Mouse (Mus musculus): ENCODE results near the gene Cdc42.
A peak's percentile ranks its signal among the peaks of the same experiment; 100 is the strongest.

Cdc42 gene

DNA sequence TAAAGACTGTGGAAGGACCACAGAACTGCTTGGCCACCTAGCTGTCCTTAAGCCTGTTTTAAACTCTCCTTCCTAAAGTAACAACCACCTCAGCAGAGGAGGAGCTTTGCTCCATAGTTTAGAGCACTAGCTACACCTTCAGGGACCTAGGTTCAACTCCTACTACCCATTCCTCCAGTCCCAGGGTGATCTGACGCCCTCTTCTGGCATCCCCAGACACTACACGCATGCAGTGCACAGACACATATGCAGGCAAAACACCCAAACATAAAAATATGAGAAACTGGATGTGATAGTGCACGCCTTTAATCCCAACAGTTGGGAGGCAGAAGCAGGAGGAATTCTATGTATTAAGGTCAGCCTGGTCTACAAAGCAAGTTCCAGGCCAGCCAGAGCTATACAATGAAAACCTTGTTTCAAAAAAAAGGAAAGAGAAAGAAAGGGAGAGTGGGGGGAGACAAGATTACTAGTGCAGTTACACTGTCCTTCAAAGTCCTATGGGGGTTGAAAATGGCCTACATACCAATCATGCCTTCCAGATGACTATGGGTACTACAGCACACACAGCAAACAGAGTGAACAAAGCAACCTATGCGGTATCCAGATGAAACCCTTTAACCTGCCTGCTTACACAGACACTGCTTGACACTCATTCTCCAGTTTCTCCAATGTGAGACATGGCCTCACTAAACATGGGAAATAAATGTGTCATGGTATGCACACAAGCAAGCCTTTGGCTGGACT, 41.3 kb downstream of the Cdc42 start:
- DNase-seq (ENCODE audit: low read depth): no peak

DNA sequence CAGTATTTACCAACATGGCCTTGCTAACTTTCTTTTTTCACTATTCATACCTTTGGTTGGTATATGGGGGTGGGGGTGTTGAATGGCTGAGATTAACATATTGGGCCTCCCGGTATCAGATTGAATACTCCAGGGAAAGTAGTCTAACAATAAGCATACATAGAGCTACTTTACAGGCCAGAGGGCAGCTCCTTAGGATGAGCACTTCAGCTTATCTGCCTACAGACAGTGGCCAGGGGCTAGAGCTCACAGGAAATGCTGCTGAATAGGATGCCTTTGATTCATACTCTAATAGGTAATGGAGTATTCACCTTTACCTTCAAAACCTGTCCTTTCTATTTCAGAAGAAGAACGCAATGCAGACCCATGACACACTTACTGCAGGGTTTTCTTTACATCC, 42.5 kb downstream of the Cdc42 start:
- DNase-seq (ENCODE audit: low read depth): no peak

DNA sequence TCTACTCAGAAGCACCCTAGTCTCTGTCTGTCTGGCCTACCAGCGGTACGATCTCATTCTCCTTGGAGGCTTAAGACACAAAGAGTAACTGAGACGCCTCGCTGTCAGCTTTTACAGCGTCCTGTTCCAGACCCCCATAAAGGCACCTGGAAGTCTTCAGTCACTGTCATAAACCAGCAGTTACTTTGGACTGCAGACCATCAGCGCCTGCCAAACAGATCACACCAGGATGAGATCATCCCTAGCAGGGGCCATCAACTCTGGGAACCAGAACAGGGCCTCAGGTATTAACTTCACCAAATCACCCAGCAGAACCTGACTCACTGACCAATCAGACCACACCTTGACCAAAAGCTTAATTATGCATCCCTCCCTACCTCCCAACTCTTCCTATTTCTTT, 43.0 kb downstream of the Cdc42 start:
- DNase-seq (ENCODE audit: low read depth): no peak

DNA sequence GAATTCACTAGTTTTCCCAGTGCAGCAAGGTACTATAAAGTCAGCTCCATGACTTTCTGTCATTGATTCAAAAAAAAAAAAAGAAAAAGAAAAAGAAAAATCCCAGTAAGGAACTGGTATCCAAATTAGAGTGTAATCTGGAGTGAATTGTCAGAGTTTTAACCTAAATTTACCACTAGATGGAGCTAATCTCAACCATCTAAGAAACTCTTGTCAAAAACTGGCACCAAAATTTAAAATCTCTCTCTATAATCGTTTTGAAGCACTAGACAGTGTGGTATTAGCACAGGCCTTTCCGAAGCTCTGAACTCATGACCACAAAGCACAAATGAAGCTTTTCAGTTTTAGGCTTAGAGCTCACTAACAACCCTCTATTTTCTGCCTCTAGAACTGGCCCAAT, 44.0 kb downstream of the Cdc42 start:
- peak; percentile 71 for DNase-seq (ENCODE audit: low read depth)

DNA sequence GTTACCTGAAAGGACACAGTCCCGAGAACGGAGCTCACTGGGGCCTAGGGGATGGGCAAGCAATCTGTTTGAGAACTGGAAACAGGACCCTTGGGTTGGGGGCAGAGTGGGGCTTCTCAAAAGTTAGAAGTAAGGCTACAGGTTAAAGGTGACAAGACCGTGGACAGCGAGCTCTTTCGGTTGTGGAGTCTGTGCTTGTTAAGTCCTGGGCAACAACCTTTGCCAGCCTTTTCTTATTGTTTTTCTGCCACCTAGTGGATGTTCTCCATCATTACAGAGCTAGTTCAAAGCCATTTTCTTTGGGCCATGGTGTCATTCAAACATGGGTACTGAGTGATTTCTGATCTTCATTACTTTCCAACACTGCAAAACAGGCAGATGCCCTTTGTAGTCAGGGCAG, 49.1 kb downstream of the Cdc42 start:
- DNase-seq (ENCODE audit: low read depth): peak; percentile 67

DNA sequence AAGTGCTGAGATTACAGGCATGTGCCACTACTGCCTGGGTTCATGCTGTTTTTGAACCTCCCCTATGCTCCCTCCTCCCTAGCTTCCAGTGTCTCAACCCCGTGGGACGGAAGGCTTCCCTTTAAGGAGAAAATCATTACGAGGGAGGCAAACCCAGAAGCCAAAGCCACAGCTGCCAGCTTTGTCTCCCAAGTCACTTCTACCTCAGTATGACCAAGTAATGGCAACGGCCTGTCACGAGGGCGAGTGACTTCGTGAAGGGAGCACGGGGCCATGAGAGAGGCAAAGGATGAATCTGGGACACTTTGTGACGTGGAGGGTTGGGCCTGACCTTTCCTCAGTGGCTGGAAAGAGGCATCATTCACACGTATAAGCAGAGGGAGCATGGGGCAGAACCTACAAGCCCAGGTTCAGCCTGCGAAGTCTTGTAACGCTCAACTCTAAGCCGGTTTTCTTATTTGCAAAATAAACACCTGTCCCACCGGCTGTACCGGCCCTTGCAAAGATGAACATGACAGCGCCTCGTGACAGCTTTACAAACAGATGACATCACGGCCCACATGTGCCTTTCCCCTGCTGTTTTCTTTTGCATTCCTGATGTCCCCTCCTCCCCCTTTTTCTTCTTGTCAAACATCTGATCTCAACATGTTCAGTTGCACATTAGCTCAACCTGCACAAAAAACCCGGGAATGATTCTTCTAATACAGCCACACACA, 50.4 kb downstream of the Cdc42 start:
- no peak for DNase-seq (ENCODE audit: low read depth)

DNA sequence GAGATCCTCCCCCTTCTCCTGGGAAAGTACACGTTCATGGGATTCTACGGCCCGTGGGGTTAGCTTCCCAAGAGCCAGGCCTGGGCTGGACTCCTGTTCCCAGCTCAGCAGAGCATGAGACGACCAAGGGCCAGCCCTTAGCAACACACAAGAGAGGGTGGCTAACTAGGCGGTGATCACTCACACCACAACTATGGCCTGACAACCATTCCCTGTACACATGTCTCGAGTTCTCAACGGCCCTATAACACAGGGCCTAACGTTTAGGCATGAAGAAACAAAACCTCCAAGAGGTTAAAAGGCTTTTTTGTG, 51.0 kb downstream of the Cdc42 start:
- no peak for DNase-seq (ENCODE audit: low read depth)

DNA sequence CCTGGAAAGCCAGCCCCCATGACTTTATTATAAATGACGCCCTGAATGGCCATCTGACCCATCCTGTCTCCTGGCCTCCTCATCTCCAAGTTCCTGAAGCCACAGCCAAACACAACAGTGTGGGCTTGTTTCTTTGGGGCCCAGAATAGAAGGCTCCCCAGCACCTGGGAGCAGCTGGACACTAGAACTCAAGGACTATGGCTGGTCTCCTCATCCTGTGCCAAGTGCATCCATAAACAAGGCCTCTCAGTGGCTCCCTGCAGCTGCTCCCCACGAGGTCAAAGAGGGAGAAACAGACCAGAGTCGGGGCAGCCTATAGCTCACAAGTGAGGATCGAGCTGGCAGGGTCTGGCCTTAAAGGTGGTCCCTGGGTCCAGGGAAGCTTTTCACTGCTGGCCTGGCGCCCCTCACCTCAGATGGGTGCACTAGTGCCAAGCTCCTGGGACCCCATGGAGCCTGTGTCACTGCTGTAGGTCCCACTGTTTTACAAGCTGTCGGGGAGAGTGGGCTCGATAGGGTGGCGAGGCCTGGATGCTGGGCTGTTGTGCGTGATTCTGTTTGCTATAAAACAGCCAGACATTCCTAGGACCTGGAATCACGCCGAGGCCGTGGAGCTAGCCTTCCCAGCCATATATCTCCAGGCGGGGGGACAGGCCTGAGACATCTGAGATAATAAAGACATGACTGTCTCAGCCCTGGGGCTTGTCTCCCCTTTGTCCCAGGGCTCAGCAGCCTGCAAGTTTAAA, 51.5 kb downstream of the Cdc42 start:
- no peak for DNase-seq (ENCODE audit: low read depth)

DNA sequence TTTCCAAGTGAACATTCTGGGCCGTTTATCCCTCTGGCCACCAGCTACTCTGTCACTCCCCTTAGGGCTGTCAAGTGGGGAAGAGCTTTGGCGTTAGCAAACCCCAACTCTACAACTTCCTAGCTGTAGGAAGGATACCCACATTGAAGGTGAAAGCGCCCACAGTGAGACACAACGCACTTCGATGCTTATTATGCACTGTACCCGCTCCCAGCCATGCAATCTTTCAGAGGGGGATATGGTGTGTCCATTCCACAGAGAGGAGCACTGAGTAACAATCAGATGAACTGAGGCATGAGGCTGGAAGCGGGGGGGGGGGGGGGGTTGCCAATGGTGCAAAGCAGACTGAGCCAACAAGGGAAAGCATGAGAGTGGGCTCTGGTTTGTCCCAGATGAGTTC, 52.5 kb downstream of the Cdc42 start:
- DNase-seq (ENCODE audit: low read depth): no peak

DNA sequence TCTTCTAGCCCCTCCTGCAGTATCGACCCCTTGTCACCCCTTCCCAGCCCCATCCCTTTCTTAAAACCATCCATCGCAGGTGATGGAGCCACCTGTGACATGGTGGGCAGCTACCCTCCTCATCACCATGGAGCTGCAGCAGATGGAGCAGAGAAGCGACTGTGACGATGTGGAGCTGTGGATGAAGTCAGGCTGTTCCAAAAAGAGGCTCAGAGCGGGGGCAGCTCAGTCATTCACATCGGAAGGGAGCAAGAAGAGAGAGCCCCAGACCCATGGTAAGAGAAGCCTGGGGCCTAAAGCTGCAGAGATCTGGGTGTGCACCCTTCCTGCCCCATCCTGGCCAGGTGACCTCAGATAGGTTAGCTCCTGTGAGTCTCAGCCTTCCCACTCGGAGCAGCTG, 53.4 kb downstream of the Cdc42 start:
- DNase-seq (ENCODE audit: low read depth): no peak

DNA sequence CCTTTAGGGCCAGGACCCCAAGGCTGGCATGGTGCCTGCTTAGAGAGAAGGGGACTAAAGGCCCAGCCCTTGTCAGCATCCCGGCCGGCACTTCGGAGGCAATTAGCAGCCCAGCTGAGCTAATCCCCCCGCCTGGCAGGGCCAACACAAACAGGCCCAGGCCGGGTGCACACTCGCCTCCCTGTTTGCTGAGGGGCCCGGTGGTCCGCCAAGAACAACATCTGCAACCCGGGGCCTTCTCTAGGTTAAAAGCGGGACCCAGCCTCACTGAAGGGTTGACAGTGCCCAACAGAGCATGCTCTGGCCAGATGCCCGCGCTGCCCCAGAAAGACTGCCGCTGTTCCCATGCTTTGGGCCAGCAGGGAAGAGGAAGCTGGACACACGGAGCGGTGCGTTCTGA, 55.9 kb downstream of the Cdc42 start:
- no peak for DNase-seq (ENCODE audit: low read depth)

DNA sequence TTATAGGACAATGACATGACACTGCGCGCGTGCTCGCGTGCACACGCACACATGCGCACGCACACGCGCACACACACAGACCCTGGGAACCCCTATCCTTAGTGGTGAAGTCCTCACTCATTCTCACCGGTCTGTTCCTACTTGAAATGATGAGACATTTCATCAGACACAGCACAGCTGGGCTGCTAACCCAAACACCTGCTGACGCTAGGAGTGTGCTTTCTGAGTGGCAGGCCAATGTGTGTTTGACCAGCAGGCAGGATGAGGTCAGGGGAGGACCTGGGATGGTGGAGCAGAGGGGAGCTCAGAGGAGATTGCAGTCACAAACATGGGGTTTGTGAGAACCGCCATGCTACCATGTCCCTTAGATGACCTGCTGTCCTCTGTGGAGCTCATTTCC, 57.3 kb downstream of the Cdc42 start:
- no peak for DNase-seq (ENCODE audit: low read depth)

DNA sequence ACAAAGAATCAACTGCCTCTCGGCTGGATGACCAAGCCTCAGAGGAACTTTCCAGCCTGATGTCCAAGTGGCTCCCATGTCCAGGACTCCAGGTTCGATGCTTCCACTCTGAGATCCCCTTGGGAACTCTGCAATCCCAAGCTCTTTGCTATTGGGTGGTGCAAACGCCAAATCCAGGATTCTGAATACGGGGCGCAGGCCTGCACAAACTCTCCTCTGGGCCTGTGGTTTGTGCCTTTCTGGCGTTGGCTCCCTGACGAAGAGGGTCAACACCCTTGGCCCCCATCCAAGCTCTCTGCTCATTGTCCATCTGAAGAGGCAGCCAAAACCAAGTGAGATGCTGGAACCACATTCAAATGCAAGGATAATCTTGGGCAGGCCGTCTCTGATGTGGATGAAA, 59.1 kb downstream of the Cdc42 start:
- DNase-seq (ENCODE audit: low read depth): no peak

DNA sequence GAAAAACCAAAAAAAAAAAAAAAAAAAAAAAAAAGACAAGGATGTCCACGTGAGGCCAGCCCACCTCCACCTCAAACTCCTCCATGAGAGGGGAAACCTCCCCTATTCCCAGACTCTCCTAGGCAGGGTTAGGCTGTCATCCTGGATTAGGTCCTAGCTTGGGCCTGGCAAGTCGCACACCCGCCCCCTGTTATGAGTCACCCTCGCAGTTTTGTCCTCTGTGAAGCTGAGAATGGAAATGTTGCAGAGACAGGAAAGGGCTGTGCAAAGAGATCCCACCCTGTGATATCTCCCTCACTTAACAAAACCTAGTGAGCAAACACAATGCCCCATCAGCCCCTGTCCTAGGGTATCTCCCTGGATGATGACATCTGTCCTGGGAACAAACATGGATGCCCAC, 59.9 kb downstream of the Cdc42 start:
- peak; percentile 54 for DNase-seq (ENCODE audit: low read depth)

DNA sequence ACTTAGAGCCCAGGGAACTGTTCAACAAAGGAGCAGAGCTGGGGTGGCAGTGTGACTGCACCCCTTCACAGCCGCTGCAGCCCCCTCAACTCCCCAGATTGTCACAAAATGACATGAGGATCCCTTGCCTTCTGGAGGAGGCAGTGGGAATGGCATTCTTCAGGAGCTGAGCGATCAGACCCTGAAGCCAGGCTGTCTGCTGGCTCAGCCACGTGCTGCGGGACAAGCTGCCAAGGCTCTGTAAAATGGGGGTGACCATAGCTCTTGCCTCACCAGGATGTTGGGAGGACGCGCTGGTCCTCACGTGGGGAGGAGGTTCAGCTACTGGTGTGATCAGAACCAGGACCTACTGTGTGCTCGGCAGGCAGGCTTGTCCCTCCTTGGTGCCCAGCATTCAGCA, 62.6 kb downstream of the Cdc42 start:
- DNase-seq (ENCODE audit: low read depth): no peak

DNA sequence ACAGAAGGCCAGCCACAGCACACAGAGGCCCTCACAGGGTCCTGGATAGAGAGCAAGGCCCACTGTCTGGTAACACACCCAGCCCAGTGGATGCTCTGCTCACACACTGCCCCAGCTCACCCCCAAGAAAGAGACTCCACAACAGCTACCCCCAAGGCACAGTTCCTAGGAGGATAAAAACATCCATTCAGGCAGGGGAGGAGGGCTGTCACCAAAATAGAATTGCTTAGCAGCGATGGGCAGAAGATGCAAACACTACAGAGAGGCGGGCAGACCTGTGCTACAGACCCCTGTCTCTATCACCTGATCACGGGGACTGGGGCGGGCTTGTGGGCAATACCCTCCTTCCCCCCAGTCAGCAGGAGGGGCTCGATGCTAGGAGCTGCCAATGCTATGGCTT, 63.0 kb downstream of the Cdc42 start:
- DNase-seq (ENCODE audit: low read depth): no peak

DNA sequence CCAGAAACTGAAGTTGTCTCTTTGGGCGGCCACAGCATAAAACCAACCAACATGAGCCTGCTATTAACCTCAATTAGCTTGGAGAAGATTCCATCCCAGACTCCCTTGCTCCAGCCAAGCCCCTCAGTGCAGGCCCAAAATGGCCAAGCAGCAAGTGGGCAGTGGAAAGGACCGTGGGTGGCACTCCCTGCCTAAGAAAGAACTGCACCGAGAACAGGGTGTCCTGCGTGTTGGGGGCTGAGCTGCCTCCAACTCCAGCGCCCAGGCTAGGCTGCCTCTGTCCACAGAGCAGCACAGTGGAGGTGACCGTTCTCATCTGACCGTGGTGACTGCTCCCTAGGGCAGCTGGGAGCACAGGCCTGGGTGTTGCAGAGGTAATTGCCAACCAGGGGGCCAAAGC, 63.5 kb downstream of the Cdc42 start:
- no peak for DNase-seq (ENCODE audit: low read depth)

DNA sequence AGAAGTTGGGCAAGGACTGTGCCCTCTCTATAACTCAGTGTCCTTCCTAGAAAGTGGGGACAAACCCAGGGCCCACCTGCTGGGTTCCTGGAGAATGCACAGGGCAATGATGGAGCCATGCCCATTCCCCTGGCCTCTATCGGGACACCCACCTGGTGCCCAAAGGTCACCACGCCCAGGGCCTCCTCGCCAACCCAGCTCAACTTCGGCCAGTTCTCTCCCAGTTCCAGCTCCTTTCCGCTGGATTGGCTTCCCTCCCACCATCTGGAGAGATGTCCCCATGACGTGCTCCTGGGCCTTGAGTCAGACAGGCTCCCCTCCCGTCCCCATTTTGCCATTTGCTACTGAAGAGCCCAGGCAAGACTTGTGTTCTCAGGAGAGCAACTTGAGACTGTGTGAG, 64.9 kb downstream of the Cdc42 start:
- no peak for DNase-seq (ENCODE audit: low read depth)

DNA sequence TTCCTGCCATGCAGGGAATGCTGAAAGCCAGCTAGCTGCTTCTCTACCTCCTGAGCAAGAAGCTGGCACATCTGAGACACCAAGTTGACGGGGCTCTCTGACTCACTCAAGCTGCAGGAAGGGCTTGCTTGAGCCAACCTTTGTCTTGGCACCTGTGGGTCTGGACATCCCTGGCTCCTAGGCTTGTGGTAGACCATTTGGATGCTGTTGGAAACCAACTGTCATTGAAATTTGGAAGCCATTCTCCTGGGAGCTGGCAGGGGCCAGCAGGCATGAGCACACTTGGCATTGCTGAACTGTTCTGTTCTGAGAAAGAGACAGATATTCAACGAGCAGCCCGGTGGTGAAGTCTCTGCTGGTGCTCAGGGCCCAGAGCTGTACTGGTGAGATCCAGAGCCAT, 67.3 kb downstream of the Cdc42 start:
- no peak for DNase-seq (ENCODE audit: low read depth)

DNA sequence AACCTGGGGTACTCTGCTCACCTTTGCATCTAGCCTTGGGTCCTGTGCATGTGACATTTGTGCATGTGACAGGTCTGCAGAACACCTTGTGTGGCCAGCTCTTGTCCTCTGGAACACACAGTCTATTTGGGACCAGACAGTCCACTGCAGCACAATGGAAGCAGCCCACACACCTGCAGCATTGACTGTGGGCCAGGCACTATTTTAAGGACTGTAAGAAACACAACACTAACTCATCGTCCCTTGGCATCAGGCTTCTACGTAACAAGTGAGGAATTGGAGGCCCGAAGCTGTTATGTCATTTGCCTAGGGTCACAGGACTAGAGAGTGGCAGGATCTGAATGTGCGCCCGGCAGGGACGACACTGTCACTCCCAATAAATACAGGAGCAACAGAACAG, 67.8 kb downstream of the Cdc42 start:
- no peak for DNase-seq (ENCODE audit: low read depth)

DNA sequence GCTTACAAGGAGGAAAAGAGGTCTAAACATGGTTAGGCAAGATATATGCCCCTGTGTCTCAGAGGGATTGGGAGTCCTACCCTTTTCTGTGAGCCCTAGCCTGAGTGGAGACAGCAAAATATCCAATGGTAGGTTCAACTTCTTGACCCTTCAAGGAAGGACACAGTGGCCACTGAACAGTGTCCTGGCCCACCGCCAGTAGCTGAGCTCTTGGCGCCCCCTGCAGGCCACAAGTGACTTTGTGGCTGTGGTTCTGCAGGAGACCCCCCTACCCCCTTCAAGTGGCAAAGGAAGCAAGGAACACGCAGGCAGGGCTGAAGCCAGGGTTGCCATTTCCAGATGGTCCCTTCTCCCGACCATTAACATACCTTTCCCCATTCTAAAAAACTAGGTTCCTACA, 69.7 kb downstream of the Cdc42 start:
- DNase-seq (ENCODE audit: low read depth): peak; percentile 56

DNA sequence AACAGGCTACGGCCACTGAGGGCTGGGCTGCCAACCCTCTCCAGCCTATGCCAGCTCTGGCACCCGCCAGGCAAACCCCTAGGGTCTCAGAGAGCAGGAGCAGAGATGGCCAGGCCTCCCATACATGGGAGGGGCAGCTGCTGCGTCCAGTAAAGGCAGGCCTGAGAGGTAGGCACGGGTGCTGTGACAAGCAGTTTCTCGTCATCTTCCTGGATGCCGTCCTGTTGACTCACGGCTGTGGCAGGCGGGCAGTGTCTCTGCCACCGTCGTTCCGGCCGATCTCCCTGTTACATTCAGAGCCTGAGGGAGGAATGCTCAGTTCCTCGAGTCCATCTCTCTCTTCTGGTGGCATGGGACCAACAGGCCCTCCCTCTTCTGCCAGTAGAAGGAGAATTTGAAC, 70.3 kb downstream of the Cdc42 start:
- DNase-seq (ENCODE audit: low read depth): no peak

DNA sequence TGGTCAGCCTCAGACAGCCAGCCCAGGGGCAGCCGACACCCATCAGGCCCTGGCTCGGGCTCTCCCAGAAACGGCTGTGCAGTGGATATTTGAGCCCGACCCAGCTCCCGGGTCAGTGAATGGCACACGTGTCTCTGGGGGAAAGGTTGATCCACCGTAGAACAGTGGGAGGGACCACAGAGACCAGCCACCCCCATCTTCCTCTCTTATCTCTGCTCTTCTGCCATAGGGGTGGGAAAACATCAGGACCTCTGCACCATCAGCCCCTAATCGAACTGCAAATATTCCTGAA, 70.9 kb downstream of the Cdc42 start:
- no peak for DNase-seq (ENCODE audit: low read depth)

Data from 416B (cell line).